Mouse (Mus musculus): ENCODE data around the gene Sp8.

GRCm38 (mm10) chr12:118856151-118856550 lies 10.0 kb downstream of the Sp8 start:
- no peak for TF ChIP-seq CTCF (IDR thresholded peaks at IDR 0.05; ENCODE audit: insufficient read depth, low read length)
- no peak for TF ChIP-seq POLR2A (IDR thresholded peaks at IDR 0.05; ENCODE audit: borderline replicate concordance, extremely low read depth, low read depth, low read length)

Measured in lung, adult 2 months (tissue).